Mouse (Mus musculus) layer of hippocampus, postnatal 25 days (tissue): ENCODE data around the gene Skint2. TPM values are rescaled to one million over a fixed set of nuclear protein-coding genes. Genes with fewer than 3 reads are reported as not detected.

Experiments used
- DNase-seq, 2 experiments: peaks; one replicate each; pipeline ENCODE4 v3.0.0; 2022; ENCODE audit warnings: mixed read lengths in 2 of 2, low spot score in 1 of 2; ENCODE audit errors: extremely low spot score in 1 of 2
- total RNA-seq, 2 experiments: library from RNA; stranded (reverse); gene quantifications; 2 replicates each; pipeline ENCODE4 v1.2.3; 2021

Gene Skint2
- total RNA-seq, result not detected

- DNase-seq, result no peak
Observed at GRCm38 (mm10) chr4:112556894-112557293, at the start of gene Skint2. Gene Skint2, plus strand, starts transcription at chr4:112557194.

Other genes starting within 250 kb of the Skint2 start
- not detected for gene Skint9, start 123.2 kb upstream of the Skint2 start, total RNA-seq
- gene Skint10, start 217.7 kb downstream of the Skint2 start, total RNA-seq, result not detected